Mouse (Mus musculus): Measurements from ENCODE around the gene Epas1.

Epas1 gene

DNA sequence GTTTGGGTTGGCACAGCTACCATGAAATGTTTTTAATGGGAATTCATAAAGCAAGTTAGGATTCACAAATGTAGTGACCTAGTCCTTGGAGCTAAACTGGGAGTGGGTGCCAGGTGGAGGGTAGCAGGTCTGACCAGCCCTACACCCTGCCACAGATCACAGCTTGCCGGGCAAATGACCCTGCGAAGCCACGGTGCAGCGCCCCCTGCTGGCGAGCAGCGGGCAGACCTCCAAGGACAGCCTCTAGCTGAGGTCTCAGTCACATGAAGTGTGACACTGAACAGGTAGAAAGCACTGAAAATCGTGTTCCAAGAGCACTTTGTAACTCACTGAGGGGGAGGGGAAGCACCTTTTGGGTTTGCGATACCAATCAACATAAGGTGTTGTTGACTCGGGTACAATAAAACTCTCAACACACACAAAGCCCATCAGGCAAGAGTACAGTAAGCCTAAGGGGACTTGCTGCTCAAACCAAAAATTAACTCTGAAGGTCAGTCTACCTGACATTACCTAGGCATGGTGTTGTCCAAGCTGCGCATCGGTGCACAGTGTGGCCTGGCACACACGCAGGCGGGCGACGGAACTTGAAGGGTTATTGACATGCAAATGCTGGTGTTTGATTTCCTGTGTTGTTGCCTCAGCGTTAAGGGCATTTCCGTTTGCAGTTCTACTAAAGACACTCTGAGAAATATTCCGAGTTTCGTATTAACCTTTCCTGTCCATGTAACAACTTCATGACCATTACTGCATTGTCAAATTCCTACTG lies 79.2 kb downstream of the Epas1 start:
- peak; percentile 42 for DNase-seq

- DNase-seq, result no peak
Measured at GRCm38 (mm10) chr17:86833945-86834344, 80.4 kb downstream of the Epas1 start.

DNA sequence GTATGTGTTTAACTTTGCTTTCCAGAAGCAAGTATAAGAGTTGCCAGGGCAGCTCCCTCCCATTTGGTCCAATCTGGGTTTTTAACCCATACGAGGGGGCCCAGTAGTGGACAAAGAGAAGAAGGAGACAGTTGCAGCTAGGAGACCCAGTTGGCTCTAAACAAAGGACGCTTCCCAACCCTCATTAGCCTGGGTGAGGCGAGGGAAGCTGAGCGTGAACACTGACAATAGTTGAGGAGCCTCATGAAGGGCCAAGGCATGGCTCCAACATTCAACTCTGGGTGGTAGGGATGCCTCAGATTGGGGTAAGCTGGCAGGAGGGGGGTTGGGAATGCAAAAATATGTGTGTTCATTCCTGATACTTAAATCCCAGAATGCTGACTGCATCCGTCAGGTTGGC lies 85.8 kb downstream of the Epas1 start:
- DNase-seq, result no peak

DNA sequence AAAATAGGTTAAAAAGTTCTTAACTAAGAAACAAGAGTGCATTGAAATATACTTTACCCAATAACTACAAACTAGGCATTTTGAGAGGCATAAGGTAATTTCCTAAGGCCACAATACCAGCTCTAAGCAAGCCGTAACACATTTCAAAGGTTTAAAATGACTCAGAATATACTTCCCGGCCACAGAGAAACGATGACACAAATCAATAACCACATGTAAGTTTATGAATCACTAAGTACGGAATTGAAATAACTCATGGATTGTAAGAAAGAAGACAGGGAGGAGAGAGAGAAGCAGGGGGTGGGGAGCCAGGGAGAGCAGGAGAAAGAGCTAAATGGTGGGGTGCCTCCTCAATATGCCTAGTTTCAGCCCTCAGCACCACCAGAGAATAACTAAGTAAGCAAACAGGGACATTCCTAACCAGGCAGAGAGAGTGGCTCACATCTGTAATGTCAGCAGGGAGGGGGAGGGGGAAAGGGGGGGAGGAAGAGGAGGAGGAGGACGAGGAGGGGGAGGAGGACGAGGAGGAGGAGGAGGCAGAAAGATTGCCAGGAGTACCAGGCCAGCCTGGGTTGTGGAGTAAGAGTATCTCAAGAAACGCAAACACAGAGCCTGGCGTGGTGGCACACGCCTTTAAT lies 97.3 kb downstream of the Epas1 start:
- no peak for DNase-seq

GRCm38 (mm10) chr17:86851782-86852181 lies 98.3 kb downstream of the Epas1 start:
- DNase-seq, result no peak

DNA sequence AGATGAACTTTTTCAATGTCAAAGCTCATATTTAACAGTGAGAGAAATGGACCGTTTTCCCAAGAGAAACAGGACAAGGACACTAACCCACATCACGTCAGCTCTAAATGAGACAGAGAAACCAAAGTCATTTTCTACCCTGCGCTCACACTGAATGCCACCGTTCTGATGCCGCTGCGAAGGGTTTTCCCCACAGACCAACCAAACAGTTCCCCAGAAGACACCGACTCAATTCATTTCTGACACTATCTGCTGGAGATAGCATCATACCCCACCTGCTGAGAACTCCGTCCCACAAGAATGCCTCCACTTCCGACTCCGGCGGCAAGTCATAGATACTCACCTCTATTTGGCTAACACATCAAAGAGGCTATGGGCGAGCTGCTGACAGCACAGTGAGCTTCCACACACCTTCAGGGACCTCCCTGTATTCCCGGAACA lies 99.1 kb downstream of the Epas1 start:
- DNase-seq, result no peak

- no peak for DNase-seq
Measured at GRCm38 (mm10) chr17:86870586-86870985, 117.1 kb downstream of the Epas1 start.

DNA sequence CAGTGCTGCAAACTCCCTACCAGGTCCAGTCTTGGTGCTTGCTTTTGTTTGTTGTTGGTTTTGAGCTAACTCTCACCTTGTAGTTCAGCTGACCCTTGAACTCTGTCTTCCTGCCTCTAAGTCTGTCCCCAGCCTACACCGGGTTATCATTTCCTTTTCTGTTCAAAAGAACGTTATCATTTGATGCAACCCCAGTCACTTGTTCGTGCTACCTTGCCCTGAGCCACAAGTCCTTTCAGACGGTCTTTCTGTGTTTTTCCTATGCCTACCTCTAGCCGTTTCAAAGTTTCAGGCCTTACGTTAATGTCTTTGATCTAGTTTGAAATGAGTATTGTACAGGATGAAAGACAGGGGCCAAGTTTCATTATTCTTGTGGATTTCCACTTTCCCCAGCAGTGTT lies 119.1 kb downstream of the Epas1 start:
- no peak for DNase-seq

GRCm38 (mm10) chr17:86876940-86877339 lies 123.4 kb downstream of the Epas1 start:
- no peak for DNase-seq

DNA sequence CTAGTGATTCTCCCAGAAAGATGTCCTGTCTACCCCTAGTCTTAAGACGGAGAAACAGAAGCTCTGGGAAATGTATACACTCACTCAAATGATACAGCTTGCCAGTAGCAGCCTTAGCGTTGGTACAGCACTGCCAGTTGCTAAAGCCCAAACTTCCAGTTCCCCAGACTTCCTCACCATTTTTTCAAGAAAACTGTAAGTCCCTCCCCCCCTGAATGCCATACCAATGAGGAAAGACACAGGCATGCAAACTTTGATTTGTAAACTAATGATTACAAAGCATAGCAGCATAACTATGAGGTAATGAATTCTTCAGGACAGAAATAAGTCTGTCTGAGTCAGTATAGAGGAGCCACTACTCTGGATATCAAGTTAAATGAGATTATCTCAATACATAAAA lies 124.2 kb downstream of the Epas1 start:
- DNase-seq, result no peak

DNA sequence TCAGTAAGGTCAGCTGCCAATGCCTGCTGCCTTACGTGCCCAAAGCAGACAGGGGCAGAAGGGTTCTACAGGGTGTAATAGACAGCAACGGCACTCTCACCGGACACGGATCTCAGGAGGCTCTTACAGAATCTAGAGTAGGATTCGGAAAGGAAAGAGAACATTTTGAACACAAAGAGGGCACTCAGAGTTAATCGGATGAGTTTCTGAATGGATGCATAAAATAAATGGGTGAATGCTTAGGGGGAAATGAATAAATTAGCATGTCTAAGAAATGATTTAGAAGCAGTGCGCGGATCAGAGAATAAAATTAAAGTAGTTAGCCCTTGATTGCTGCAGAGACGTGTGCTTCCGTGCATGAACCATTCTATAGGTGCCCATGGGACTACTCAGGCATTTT lies 126.6 kb downstream of the Epas1 start:
- no peak for DNase-seq

DNA sequence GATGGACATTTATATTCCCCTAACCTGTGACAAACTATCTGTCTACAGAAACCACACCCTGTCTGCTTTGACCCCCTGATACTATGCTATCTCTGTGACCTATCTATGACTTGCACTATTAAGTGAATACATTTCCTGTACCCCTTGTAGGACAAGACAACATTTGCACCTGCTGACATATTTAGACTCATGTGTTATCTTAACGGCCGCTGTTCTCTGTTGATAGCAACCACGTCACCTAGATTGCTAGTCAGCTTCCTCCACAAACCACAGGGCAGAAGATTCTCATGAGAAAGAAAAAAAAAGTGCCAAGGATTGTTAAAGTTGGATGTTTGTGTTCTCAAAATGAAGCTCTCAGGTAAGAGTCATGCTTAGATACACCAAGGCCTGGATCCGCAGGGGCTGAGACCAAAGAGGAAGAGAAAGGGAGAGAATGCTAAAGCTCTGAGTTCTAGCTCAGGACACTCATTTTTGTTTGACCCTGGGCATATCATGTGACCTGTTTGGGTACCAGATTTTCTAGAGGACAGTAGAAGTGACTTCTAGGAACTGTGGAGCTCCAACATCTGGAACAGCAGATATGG lies 127.1 kb downstream of the Epas1 start:
- no peak for DNase-seq
